Mouse (Mus musculus) activated CD4-positive, CD25-positive, alpha-beta regulatory T cell, adult 4 months (primary cell): ENCODE measurements around the gene 4930578G10Rik. TPM values are rescaled to one million over a fixed set of nuclear protein-coding genes. Genes with fewer than 3 reads are reported as not detected.
"Not testable (repeated sequence)": the region's sequence is repeated elsewhere in the genome, so short reads cannot be mapped to it uniquely, and the experiment has no call there.

Experiments
- ATAC-seq: one replicate; pipeline ENCODE4 v1.8.0; 2017
- polyA plus RNA-seq, 2 experiments: library from polyadenylated mRNA; unstranded; fragments of 100-300 nt; shearing (Covaris generic); gene quantifications; one replicate each; pipeline ENCODE4 v1.2.1; 2017

The 4930578G10Rik gene
- not detected for polyA plus RNA-seq

DNA sequence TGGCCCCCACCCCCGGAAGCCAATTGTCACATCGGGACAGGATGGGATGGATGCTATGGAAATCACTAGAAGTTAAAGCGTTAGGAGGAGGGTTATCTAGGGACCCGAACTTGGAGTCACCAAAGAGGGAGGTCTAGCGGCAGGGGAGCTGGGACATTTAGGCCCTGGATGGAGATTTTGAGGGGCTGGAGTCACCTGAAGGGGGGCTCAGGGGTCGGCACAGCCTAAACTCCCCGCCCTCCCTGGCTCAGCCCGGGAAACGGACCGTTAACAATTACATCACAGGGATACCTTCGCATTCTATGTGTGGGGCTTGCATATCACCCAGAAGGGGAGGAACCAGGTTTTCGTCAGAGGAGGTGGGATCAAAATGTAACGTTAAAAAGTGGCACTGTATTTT lies at the start of gene 4930578G10Rik:
Gene 4930578G10Rik, plus strand, starts transcription at position 301 of the 400 bp plus-strand sequence.
- not testable (repeated sequence) for ATAC-seq

DNA sequence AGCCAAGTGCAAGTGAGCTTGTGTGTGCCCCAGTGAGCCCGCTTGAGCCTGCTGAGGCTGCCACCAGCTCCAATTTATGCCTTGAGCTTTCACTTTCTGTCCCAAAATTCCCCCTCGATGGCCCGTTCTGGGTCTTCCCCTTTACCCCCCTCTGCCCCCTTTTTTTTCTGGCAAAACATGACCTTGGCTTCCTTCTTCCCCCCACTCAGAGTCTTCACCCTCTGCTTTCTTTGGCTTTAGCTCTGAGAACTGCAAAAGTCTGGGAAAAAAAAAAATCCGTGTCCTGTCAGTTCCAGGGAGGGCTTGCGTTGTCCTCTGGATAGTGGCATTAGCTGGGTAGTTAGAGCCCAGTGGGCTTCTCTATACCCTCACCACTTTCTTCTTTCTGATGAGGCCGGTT lies 21.1 kb downstream of the 4930578G10Rik start, which contains the start of gene Ccl19:
Gene Ccl19, minus strand, starts transcription at position 101 of the 400 bp plus-strand sequence.
- ATAC-seq, result not testable (repeated sequence)

DNA sequence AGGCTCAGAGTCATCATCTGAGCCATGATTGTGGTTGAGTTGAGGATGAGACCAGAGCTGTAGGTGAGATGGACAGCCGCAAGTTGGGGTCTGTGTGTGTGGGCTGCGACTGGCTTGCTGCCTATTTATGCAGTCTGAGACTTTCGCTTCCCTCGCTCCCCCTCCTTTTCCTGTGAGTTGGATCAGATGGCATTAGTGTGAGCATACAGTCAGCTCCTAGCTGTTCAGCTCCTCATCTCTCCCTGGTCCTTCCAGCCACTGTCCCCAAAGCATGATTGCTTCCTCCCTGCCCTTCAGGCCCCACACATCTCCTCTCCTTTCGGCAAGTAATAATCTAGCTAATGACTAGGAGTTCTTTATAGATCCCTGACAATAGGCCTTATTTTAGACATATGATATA lies 38.5 kb downstream of the 4930578G10Rik start, which contains the start of gene Ccl21a:
Gene Ccl21a, minus strand, starts transcription at position 101 of the 400 bp plus-strand sequence.
- ATAC-seq, result not testable (repeated sequence)

DNA sequence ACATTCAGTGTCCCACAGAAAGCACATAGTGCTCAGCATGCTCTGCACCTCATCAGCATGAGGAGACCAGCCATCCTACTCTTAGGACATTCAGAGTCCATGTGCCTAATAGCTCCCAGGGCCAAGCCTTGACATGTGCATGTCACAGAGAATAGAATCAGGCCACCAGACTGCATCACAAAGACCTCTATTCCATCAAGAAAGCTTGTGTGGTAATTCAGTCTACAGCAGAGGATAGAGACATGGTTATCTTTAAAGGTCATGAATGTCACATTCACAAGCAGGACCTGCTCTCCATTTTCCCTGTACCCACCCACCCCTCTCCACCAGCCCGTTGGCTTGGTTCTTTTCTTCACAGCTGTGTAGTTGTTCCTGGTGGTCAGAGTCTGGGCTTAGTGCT lies 118.4 kb downstream of the 4930578G10Rik start, which contains the start of gene Fam205a1:
Gene Fam205a1, minus strand, starts transcription at position 101 of the 400 bp plus-strand sequence.
- ATAC-seq, result not testable (repeated sequence)

DNA sequence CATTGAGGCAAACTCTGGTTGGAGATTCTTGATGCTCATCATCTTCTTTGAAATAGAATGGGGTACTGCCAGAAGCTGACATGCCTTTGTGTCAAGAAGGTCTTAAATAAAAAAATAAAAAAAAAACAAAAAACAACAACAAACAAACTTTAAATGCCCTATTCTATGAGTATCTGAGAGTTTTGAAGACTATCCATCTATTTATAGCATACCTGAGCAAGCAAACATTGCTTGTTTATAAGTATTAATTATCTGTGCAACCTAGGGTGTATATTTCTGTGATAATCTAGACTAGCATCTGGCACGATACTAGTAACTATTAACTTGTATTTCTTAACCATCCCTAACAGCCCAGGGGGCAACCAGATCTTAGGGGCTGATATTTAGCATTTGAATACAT lies 121.3 kb downstream of the 4930578G10Rik start, which contains the start of gene Gm12394:
Gene Gm12394, minus strand, starts transcription at position 101 of the 400 bp plus-strand sequence.
- ATAC-seq, result not testable (repeated sequence)

DNA sequence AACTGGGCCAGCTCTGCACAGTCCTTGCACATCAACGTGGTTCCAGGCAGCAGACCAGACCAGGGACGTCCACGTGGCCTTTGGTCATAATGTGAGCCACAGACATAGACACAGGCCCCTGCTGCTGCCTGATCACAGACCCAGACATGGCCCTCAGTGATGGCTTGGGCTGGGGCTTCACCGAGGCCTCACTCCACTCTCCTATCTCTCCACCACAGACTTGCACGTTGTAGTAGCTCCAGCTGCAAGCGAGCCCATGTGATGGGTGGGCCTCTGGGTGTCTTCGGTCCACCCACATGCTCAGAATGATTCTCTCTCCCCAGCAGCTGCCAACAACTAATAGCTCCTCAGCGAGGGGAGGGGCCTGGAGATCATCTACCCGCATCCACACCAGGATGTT lies 125.1 kb downstream of the 4930578G10Rik start:
- ATAC-seq, result not testable (repeated sequence)

DNA sequence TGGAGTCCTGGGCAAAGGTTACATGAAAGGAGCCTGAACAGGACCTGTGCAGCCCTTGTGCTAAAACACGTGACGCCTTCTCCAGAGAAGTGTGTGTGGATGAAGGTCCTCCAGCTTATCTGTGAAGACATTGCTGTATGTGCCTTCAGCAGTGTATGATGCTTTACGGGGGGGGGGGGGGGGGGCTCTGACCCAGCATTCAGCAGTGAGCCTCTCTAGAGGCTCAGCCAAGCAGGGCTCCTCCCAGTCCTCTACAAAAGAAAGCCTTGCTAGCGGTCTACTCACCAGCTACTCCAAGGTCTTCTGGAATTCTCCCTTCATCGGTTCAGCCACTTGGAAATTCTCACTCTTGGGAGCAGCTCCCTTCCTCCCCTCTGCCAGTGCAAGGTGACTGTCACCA lies 128.1 kb downstream of the 4930578G10Rik start:
- ATAC-seq, result not testable (repeated sequence)

DNA sequence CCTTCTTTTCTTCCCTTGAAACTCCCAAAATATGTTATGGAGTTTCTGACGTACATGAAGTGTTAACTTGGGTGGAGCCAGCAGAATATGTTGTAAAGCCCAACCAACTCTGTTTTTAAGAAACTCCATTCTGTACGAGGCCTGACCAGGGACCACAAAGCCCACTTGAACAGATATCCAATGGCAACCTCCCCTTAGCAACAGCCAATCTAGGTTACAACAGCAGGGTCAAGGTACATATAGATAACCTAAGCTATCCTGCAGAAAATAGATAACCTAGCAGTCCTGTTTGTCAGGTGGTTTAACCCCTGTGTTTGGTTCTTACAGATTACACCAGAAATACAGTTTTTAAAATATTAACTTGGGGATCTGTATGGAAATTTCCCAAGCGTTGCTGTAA lies 132.0 kb downstream of the 4930578G10Rik start:
- ATAC-seq, result no peak

DNA sequence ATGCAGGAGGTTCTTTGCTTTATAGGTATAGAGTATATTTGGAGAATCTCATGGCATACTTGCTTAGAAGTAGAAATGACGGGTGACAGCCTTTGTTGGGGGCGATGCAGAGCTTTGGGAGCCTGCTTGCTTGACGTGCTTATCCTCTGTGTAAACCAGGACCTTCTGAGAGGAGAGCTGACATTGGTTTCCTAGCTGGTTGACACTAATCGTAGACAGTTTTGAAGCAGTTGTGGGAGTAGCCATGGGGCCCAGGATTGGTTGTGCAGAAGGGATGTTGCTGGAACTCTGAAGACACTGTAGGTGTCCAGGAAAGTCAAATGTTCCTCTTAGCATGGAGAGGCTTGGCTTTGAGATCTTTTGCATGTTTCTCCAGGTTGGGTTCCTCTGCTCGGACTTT lies 132.8 kb downstream of the 4930578G10Rik start:
- ATAC-seq, result no peak

DNA sequence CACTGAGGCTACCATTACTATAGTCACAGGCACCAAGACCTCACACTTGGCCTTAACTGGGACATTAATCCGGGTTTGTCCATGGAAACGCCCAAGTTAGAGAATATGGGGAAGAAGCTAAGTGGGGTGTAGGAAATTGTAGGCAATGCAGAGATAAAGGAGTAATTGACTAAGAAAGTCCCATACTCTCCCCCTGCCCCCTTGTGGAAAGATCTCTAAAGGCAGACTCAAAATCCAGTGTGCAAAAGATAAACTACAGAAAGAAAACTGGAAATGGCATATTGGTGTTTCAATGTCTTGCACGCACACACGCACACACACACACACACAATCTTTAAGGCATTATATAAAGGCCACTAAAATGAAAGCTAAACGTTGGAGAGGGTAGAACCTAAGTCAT lies 135.4 kb downstream of the 4930578G10Rik start:
- ATAC-seq, result no peak

DNA sequence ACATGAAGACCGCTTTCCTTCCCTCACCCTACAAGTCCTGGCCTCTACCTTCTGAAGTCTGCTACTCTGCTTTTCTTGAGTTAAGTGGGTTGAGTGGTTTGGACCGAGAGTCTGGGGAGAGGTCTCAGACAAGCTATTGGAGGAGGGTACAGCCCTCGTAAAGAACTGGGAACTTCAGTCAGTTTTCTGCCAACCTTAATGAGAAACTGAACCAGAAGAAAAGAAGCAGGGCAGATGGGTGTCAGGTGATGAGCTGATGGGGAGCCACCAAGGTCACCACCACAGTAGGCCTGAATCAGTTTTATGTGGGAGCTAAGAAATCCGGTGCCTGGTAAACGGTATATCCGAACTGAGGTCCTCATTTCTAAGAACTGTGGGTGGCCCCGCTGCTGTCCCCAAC lies 136.8 kb downstream of the 4930578G10Rik start:
- no peak for ATAC-seq

DNA sequence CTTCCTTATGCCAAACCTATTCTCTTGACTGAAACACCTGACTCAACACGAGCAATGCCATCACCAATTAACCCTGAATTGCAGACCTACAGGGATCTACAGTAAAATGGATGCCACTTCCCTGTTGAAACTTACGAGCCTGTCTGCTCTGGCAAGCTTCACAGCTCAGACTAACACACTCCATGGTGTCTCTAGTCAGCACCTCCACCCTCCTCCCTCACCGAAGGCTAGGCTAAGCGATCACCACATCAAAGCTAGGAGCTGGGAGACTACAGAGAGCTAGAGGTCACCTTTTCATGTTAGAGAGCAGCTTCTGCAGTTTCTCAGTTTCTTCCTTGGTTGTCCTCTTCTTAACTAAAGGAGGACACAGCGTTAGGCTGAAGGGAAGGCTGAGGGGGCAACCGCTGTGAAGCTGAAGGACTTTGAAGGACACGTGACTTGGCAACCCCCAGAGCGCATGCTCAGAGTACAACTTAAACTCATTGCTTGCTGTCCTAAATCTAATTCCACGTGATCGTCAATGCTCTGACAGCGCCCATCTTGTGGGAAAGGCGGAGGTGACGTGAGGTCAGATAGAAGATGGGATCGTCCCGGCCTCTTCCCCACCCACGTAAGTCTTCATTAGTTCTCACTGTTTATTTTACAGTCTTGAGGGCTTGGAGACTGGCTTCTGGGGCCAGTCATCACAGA lies 137.5 kb downstream of the 4930578G10Rik start:
- ATAC-seq, result no peak

DNA sequence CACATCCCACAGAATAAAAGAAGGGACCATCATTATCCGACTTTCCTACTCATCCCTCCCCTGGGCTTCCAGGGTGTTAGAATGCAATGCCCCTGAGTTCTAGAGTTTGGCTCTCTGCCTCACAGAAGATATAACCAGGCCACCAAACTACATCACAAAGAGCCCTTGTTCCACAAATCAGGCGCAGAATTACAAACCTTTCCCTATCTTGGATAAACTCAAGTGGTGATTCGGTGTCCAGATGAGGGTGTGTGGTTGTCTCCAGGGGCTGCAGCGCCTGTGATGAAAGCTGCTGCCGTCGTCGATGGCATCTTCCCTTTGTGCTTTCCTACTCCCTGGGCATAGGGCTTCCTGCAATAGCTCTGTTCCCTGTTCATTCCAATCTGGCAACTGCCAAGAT lies 138.8 kb downstream of the 4930578G10Rik start, which contains the start of gene Fam205c:
Gene Fam205c, minus strand, starts transcription at position 101 of the 400 bp plus-strand sequence.
- no peak for ATAC-seq

DNA sequence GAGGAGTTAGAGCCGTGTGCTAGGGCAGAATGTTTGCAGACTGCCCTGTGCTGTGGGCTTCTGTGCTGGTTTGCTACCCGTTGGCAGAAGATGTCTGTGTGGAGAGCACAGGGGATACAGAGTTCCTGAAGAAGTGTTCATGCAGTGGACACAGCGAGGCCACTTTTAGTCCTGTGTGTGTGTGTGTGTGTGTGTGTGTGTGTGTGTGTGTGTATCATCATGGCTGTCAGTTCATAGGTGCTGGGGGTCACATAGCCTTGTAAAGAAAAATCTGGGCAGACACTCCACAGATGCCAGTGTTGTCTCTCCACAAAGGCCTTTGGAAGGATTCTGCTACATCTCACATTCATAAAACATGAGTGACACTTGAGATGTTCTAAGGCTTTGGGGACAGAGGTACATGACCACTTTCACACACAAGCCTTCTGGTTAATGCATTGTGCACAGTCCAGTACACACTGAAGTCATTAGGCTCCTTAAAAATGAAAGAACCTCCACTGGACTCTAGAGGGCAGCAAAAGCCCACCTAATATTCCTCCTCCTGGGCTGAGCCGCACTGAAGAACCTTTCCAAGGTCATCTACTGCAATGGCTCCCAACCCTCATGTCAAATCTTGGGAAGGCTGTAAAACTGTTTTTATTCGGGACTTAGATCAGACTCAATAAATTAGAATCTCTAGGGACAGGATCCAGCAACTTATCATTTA lies 141.4 kb downstream of the 4930578G10Rik start:
- ATAC-seq, result no peak

DNA sequence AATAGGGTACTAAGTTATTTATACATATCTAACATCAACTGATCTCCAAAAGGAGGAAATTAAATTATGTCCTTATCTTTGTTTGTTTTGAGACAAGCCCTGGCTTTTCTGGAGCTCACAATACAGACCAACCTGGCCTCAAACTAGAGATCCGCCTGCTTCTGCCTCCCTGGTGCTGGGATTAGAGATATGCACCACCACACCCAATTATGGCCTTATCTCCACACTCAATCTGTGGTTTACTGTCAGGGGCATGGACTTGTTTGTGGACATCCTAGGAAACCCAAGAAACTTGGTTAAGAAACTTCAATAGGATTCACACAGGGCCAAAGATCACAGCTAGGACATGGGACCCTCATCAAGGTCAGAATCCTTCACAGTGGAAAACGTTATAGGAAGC lies 142.3 kb downstream of the 4930578G10Rik start:
- no peak for ATAC-seq

DNA sequence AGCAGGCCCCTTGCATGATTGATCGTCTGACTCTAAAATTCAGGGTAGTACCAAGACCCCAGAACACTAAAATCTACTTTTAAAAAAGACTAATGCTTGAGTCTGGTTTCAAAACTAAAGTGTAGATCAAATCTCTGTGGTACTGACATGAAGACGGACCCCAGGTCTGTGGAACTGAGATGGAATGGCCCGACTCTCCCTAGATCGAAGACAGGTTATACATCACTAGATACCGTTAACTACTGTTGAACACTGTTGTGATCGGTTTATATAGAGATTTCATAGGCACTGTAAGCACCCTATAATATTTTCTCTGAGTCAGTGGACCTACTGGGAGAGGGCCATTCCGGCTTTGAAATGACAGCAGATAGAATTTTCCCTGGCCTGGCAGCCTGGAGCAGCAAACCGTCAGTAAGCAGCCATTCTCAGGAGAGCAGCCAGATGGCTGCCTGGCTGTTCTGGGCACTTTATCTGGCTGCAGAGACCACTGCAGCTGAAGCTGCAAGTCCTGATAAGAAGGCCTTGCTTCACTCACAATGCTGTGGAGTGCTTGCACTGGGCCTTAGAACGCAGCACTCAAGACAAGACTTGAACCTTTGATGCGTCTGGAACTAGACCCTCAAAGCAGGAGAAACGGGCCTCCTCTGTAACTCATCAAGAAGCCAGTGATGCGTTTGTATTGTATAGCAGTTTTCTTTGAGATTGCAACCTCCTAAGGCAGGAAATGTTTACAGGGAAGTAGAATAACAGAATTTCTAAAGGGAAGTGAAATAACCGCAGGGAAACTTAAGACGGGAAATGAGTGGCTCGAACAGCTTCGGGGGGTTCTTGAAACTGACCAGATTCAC lies 144.7 kb downstream of the 4930578G10Rik start:
- ATAC-seq, result no peak

DNA sequence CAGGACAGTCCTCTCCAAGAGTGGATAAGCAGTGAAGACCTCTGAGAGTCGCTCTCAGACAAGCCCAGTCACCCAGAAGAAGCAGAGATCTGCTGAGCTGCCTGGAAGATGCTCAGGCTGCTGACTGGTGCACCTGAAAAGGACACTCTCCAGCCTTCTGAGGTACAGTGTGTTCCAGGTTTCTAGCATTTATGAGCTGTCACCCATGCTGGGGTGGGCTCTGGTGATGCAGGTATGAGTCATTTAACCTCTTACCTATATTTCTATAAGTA lies 145.3 kb downstream of the 4930578G10Rik start:
- no peak for ATAC-seq

DNA sequence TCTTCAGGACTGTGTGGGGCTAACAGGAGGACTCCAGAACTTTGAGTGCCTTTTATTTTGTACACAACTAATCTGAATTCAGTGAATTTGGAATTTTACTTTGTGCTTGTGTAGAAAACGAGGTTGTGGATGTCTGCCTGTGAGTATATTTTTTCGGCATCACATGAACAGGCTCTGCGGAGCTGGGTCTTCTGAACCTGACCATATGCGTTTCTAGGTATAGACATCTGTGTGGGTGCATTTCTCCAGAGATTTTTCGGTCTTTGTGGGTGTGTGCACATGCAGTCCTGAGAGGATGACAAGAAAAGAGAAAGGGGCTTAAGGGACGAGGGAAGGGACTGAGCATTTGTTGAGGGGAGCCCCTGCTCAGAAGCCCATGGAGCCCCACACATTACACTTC lies 151.6 kb downstream of the 4930578G10Rik start:
- no peak for ATAC-seq

DNA sequence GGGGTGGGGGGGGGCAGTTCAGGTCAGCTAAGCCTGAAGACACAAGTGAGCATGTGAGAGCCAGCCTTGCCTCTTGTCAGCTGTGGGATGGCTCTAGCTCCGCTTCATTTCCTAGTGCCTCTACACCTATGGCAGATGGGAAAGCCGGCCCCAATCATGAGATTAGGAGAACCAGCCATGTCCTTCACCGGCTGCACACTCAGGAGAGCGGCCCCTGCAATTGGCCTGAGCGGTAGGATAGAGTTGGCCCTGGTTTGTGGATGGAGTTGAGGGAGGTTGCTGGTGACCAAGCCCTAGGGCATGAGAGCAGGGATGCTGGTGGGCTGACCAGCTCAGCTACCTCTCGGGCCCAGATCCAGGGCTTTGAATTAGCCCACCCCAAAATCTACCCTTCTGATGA lies 153.5 kb downstream of the 4930578G10Rik start:
- no peak for ATAC-seq

DNA sequence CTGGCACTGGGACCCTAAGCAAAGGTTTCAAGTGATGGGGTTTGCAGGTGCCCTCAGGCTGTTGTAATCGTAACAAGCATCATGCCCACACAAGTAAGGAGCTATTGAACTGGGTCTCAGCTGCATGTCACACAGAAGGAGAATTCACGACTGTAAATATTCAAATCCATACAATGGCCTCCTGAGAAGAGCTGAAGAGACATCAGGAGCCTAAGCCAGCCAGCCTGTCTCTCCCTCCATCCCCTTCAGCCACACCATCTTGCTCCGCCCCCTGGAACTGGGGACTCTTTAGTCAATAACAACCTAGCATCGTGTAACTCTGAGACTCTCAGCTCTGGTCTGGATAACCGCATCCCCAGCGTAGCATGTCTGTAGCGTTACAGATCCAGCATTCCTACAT lies 155.8 kb downstream of the 4930578G10Rik start:
- no peak for ATAC-seq

DNA sequence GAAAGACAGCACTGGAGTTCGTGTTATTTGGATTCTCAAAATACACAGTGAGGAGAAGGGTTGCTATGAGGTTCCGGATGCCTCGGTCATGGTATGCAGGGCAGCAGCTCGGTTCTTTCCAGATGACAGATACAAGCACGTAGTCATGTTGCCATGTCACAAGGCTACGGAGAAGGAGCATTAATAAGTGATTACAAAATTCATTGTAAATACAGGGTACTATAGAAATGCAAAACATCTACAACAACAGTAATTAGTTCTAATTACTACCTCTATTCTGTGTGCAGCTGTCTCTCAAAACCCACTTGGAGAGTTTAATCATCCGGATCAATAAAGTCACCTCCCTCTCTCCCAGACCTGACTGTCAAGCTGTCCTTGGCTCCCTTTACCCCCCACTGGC lies 159.8 kb downstream of the 4930578G10Rik start:
- ATAC-seq, result no peak
